Mouse (Mus musculus): ENCODE data around the gene Prdm13.

- TF ChIP-seq CTCF (IDR thresholded peaks at IDR 0.05; ENCODE audit: extremely low read depth, insufficient read depth, low read length) (no peak), POLR2A (IDR thresholded peaks at IDR 0.05; ENCODE audit: extremely low read depth, insufficient read depth, low read length) (no peak)
Measured at GRCm38 (mm10) chr4:21722752-21723334, 37.1 kb upstream of the Prdm13 start.

All from cortical plate, adult 2 months (tissue).